Mouse (Mus musculus): ENCODE results near the gene Ggnbp2. TPM values are rescaled to one million over a fixed set of nuclear protein-coding genes. Genes with fewer than 3 reads are reported as not detected.

The Ggnbp2 gene
- polyA plus RNA-seq, 1 experiment from 2014 or later: 65.4 TPM

Small RNA genes lying within 50 kb of the gene (microRNA-seq; reads per million reads assigned to microRNA genes)
- not detected for gene Gm23564

Other genes starting within 250 kb of the Ggnbp2 start
- 10.7 and 12.8 TPM in 2 replicates for gene Mrm1, start 51.3 kb downstream of the Ggnbp2 start, polyA plus RNA-seq (2015; fragmentation: Nextera tagmentation; extraction: Ambion mirVana)
- 14.2 and 14.7 TPM in 2 replicates for gene Dhrs11, start 41.8 kb downstream of the Ggnbp2 start, polyA plus RNA-seq (2015; fragmentation: Nextera tagmentation; extraction: Ambion mirVana)
- 8.7 and 9.0 TPM in 2 replicates for gene Myo19, start 9.3 kb upstream of the Ggnbp2 start, polyA plus RNA-seq (2015; fragmentation: Nextera tagmentation; extraction: Ambion mirVana)
- gene Pigw, start 9.5 kb upstream of the Ggnbp2 start, polyA plus RNA-seq (2015; fragmentation: Nextera tagmentation; extraction: Ambion mirVana): 2.8 and 3.6 TPM in 2 replicates
- 61.0 and 62.6 TPM in 2 replicates for gene Znhit3, start 45.5 kb upstream of the Ggnbp2 start, polyA plus RNA-seq (2015; fragmentation: Nextera tagmentation; extraction: Ambion mirVana)
- gene Car4, start 87.0 kb upstream of the Ggnbp2 start, polyA plus RNA-seq (2015; fragmentation: Nextera tagmentation; extraction: Ambion mirVana): 0.58 and 0.85 TPM in 2 replicates

All from lung, embryonic 15.5 days (tissue).